ENCODE assay signal across 20 mouse cellular contexts in genomic region chr13:37859782-37860181, GRCm38 (mm10).
DNase-seq lines count a peak whose midpoint lies in the region; ATAC-seq lines count a peak whose summit lies in the region.
"Had no signal": no experiment of that assay in that cellular context is flagged by ENCODE, and none has a peak within 500 bp of the region (broad histone marks: within the 10 kb centered on the region; RNA-seq: fewer than 3 reads in every experiment).

No protein-coding gene starts in this region.

- no peaks in the 10 kb centered on the region for H3K27me3 ChIP-seq in heart, embryonic 10.5 days (ENCODE audit: insufficient read depth, poor library complexity, severe bottlenecking)
- no peaks in the 10 kb centered on the region for H3K27me3 ChIP-seq in megakaryocyte, embryonic 14.5 days (replicated peaks)
- no peaks in the 10 kb centered on the region for H3K27me3 ChIP-seq in liver, embryonic 11.5 days (replicated peaks; ENCODE audit: control insufficient read depth, insufficient read depth, low read length)
- no peaks in the 10 kb centered on the region for H3K27me3 ChIP-seq in stomach, embryonic 16.5 days (ENCODE audit: control insufficient read depth, insufficient read depth, low read length)
- no peaks in the 10 kb centered on the region for H3K27me3 ChIP-seq in midbrain, embryonic 16.5 days (ENCODE audit: control insufficient read depth, insufficient read depth, low read depth, low read length)
- H3K27me3 ChIP-seq: lung, embryonic 15.5 days had no signal

- H3K4me3 ChIP-seq in heart, embryonic 10.5 days = no peak overlapping the region
- peak overlapping the region; percentile 3 for H3K4me3 ChIP-seq in megakaryocyte, embryonic 14.5 days (replicated peaks)
- H3K4me3 ChIP-seq in liver, embryonic 11.5 days (ENCODE audit: low read depth, low read length) = peak overlapping the region; percentile 13; the same call in 1 of the 2 replicates
- no peak overlapping the region for H3K4me3 ChIP-seq in stomach, embryonic 16.5 days (replicated peaks; ENCODE audit: low read length)
- no peak overlapping the region for H3K4me3 ChIP-seq in midbrain, embryonic 16.5 days (ENCODE audit: low read depth, low read length)
- H3K4me3 ChIP-seq: hindbrain, embryonic 15.5 days; layer of hippocampus, adult 2 months; lung, embryonic 15.5 days; midbrain, embryonic 12.5 days had no signal

- peak overlapping the region; percentile 51 for H3K9ac ChIP-seq in liver, embryonic 11.5 days (ENCODE audit: low read depth, low read length)
- 0 out of 2 replicates have a peak overlapping the region, but pooled peaks have one; percentile 46 for H3K9ac ChIP-seq in stomach, embryonic 16.5 days (ENCODE audit: low read length)
- H3K9ac ChIP-seq in midbrain, embryonic 16.5 days (ENCODE audit: low read depth, low read length) = no peak overlapping the region
- H3K9ac ChIP-seq: hindbrain, embryonic 15.5 days; lung, embryonic 15.5 days; midbrain, embryonic 12.5 days had no signal

- intact Hi-C loops in heart, postnatal 36 days (cut with DNase I) = no loop called here
- intact Hi-C loops in left cerebral cortex, postnatal 36 days (cut with DNase I) = no loop called here

- H3K27ac ChIP-seq in heart, embryonic 10.5 days = peak overlapping the region; percentile 70; the same call in 1 of the 2 replicates
- peak overlapping the region; percentile 98 for H3K27ac ChIP-seq in liver, embryonic 11.5 days (ENCODE audit: low read depth, low read length)
- peak overlapping the region; percentile 56; the same call in 1 of the 2 replicates for H3K27ac ChIP-seq in stomach, embryonic 16.5 days (ENCODE audit: low read length)
- H3K27ac ChIP-seq in midbrain, embryonic 16.5 days (ENCODE audit: low read length) = no peak overlapping the region
- H3K27ac ChIP-seq: hindbrain, embryonic 15.5 days; layer of hippocampus, adult 2 months; lung, embryonic 15.5 days; midbrain, embryonic 12.5 days had no signal

- no peak for DNase-seq in heart, embryonic 10.5 days (ENCODE audit: low spot score)
- DNase-seq in heart, postnatal 36 days = no peak
- no peak for DNase-seq in liver, embryonic 11.5 days (ENCODE audit: low spot score)
- DNase-seq in left cerebral cortex, postnatal 36 days (ENCODE audit: low spot score in 2 of 2) = no peak
- DNase-seq: adrenal gland, postnatal 36 days; B cell, adult 2 months; cerebellum, adult 11 months; gastrocnemius, postnatal 14 days; kidney, adult 9 months; right cerebral cortex, postnatal 25 days; thymus, postnatal 14 days had no signal

- ATAC-seq in megakaryocyte, adult 5-6 weeks (ENCODE audit: poor library complexity, severe bottlenecking) = no peak
- peak; percentile 75 for ATAC-seq in liver, embryonic 11.5 days (replicated peaks; ENCODE audit: low FRiP score)
- no peak for ATAC-seq in stomach, embryonic 16.5 days (ENCODE audit: insufficient read depth, low FRiP score)
- no peak for ATAC-seq in midbrain, embryonic 16.5 days
- ATAC-seq: forebrain, embryonic 16.5 days had no signal

- H3K36me3 ChIP-seq in heart, embryonic 10.5 days = no peaks in the 10 kb centered on the region
- H3K36me3 ChIP-seq in megakaryocyte, embryonic 14.5 days (replicated peaks; ENCODE audit: low read length) = peaks cover 35% of the 10 kb centered on the region
- H3K36me3 ChIP-seq in liver, embryonic 11.5 days (ENCODE audit: control insufficient read depth, insufficient read depth, low read length) = no peaks in the 10 kb centered on the region; the same call in 1 of the 2 replicates
- no peaks in the 10 kb centered on the region for H3K36me3 ChIP-seq in stomach, embryonic 16.5 days (ENCODE audit: control insufficient read depth, insufficient read depth, low read length)
- no peaks in the 10 kb centered on the region for H3K36me3 ChIP-seq in midbrain, embryonic 16.5 days (ENCODE audit: control insufficient read depth, insufficient read depth, low read length)
- H3K36me3 ChIP-seq: hindbrain, embryonic 15.5 days; lung, embryonic 15.5 days; midbrain, embryonic 12.5 days had no signal

- peaks cover 71% of the 10 kb centered on the region for H3K4me1 ChIP-seq in heart, embryonic 10.5 days
- H3K4me1 ChIP-seq in megakaryocyte, embryonic 14.5 days = peaks cover 88% of the 10 kb centered on the region
- peaks cover 72% of the 10 kb centered on the region for H3K4me1 ChIP-seq in liver, embryonic 11.5 days (replicated peaks; ENCODE audit: control insufficient read depth, insufficient read depth, low read length)
- H3K4me1 ChIP-seq in stomach, embryonic 16.5 days (ENCODE audit: control insufficient read depth, insufficient read depth, low read length) = peaks cover 68% of the 10 kb centered on the region
- H3K4me1 ChIP-seq in midbrain, embryonic 16.5 days (ENCODE audit: control insufficient read depth, insufficient read depth, low read length) = peaks cover 11% of the 10 kb centered on the region

- WGBS in heart, embryonic 10.5 days = 43% methylated on average over 8 of the region's 8 CpGs
- 35% methylated on average over 8 of the region's 8 CpGs for WGBS in liver, embryonic 11.5 days
- WGBS in stomach, embryonic 16.5 days = 59% methylated on average over 8 of the region's 8 CpGs
- 68% methylated on average over 8 of the region's 8 CpGs for WGBS in midbrain, embryonic 16.5 days

- peak overlapping the region; percentile 100 for H3K4me2 ChIP-seq in liver, embryonic 11.5 days
- no peak overlapping the region for H3K4me2 ChIP-seq in stomach, embryonic 16.5 days (ENCODE audit: low read depth, low read length)
- H3K4me2 ChIP-seq in midbrain, embryonic 16.5 days (ENCODE audit: low read length) = no peak overlapping the region
- H3K4me2 ChIP-seq: hindbrain, embryonic 15.5 days; lung, embryonic 15.5 days; midbrain, embryonic 12.5 days had no signal

- no peaks in the 10 kb centered on the region for H3K9me3 ChIP-seq in heart, embryonic 10.5 days
- H3K9me3 ChIP-seq in megakaryocyte, embryonic 14.5 days = no peaks in the 10 kb centered on the region
- no peaks in the 10 kb centered on the region for H3K9me3 ChIP-seq in liver, embryonic 11.5 days (ENCODE audit: control insufficient read depth, low read length)
- H3K9me3 ChIP-seq in stomach, embryonic 16.5 days (replicated peaks; ENCODE audit: control insufficient read depth, low read length) = no peaks in the 10 kb centered on the region
- no peaks in the 10 kb centered on the region for H3K9me3 ChIP-seq in midbrain, embryonic 16.5 days (replicated peaks; ENCODE audit: control insufficient read depth, low read length, poor library complexity, severe bottlenecking)
- H3K9me3 ChIP-seq: hindbrain, embryonic 15.5 days; lung, embryonic 15.5 days; midbrain, embryonic 12.5 days had no signal

Comparison
In these comparisons a context has a peak if more than half of its experiments do, and no peak if none do; other contexts are left out.
1. H3K4me3 ChIP-seq: peak in megakaryocyte, embryonic 14.5 days (single experiment) and liver, embryonic 11.5 days (single experiment); none in heart, embryonic 10.5 days (single experiment), stomach, embryonic 16.5 days (single experiment) and midbrain, embryonic 16.5 days (single experiment).